Mouse (Mus musculus) left cerebral cortex, postnatal 10 days (tissue): Measurements from ENCODE around the gene Sesn2. TPM values are rescaled to one million over a fixed set of nuclear protein-coding genes. Genes with fewer than 3 reads are reported as not detected.
A peak's percentile ranks its signal among the peaks of the same experiment; 100 is the strongest.
"Not testable (repeated sequence)": the region's sequence is repeated elsewhere in the genome, so short reads cannot be mapped to it uniquely, and the experiment has no call there.

ENCODE experiments used
- DNase-seq, 2 experiments: peaks; one replicate each; pipeline ENCODE4 v3.0.0; 2021 to 2022; ENCODE audit warnings: low spot score in 2 of 2, mixed read lengths in 1 of 2; ENCODE audit errors: extremely low spot score in 1 of 2
- intact Hi-C: fragments of 180-260 bp; cut with DNase I; formaldehyde crosslinking; loops from one replicate; pipeline ENCODE4 v1.15.1; 2025
- total RNA-seq, 2 experiments: library from RNA; stranded (reverse); gene quantifications; 2 replicates each; pipeline ENCODE4 v1.2.3; 2021

Sesn2 gene
- total RNA-seq, result 10 to 100 TPM; 10.3 to 13.0 TPM

- intact Hi-C loops, result loop anchor here (5.0 to 10.0 kb wide), 2 partner anchors 88 to 156 kb away; partner anchors contain the start of genes Phactr4 and Rcc1
- DNase-seq, result peak; percentile 95 to 98
Observed at GRCm38 (mm10) chr4:132510352-132510798, at the start of gene Sesn2. TSS of gene Sesn2 (minus strand) at chr4:132510501.

GRCm38 (mm10) chr4:132555550-132555949, 45.2 kb upstream of the Sesn2 start:
- DNase-seq, intact Hi-C loops: not testable (repeated sequence)

GRCm38 (mm10) chr4:132554653-132555052, 44.4 kb upstream of the Sesn2 start:
- DNase-seq, result no peak
- intact Hi-C loops, result no loop called here

GRCm38 (mm10) chr4:132554221-132554620, 43.9 kb upstream of the Sesn2 start:
- intact Hi-C loops, result no loop called here

GRCm38 (mm10) chr4:132545851-132546250, 35.5 kb upstream of the Sesn2 start:
- intact Hi-C loops, result loop anchor here (2.0 to 10.0 kb wide), 2 partner anchors 91 to 309 kb away; no protein-coding TSS in a partner anchor

More at GRCm38 (mm10) chr4:132554221-132554620, 43.9 kb upstream of the Sesn2 start:
- DNase-seq, result no peak

GRCm38 (mm10) chr4:132542724-132543123, 32.4 kb upstream of the Sesn2 start:
- intact Hi-C loops, result loop anchor here (10.0 kb wide), 1 partner anchor 312 kb away; no protein-coding TSS in a partner anchor
- DNase-seq, result no peak

More at GRCm38 (mm10) chr4:132545851-132546250, 35.5 kb upstream of the Sesn2 start:
- DNase-seq, result peak; percentile 48 to 65

- DNase-seq, result no peak
- intact Hi-C loops, result loop anchor here (10.0 kb wide), 1 partner anchor 313 kb away; no protein-coding TSS in a partner anchor
Observed at GRCm38 (mm10) chr4:132541413-132541812, 31.1 kb upstream of the Sesn2 start.

GRCm38 (mm10) chr4:132539481-132539880, 29.2 kb upstream of the Sesn2 start:
- intact Hi-C loops, result no loop called here
- no peak for DNase-seq

- DNase-seq, result peak; percentile 90 to 97
- intact Hi-C loops, result no loop called here
Observed at GRCm38 (mm10) chr4:132535406-132536121, 25.3 kb upstream of the Sesn2 start, which contains the start of gene Dnajc8. TSS of gene Dnajc8 (plus strand) at chr4:132535550.

GRCm38 (mm10) chr4:132532981-132533916, 22.9 kb upstream of the Sesn2 start, which contains the start of gene Atpif1:
TSS of gene Atpif1 (minus strand) at chr4:132533659.
- intact Hi-C loops, result no loop called here
- peak; percentile 84 to 95 for DNase-seq

- no peak for DNase-seq
- intact Hi-C loops, result no loop called here
Observed at GRCm38 (mm10) chr4:132532496-132532895, 22.2 kb upstream of the Sesn2 start.

GRCm38 (mm10) chr4:132530033-132530804, 19.9 kb upstream of the Sesn2 start:
- intact Hi-C loops, result no loop called here
- no peak for DNase-seq

GRCm38 (mm10) chr4:132529344-132529743, 19.0 kb upstream of the Sesn2 start:
- intact Hi-C loops, result no loop called here
- DNase-seq, result no peak

- intact Hi-C loops, result no loop called here
Observed at GRCm38 (mm10) chr4:132527917-132528522, 17.7 kb upstream of the Sesn2 start.

GRCm38 (mm10) chr4:132526678-132527077, 16.4 kb upstream of the Sesn2 start:
- intact Hi-C loops, result no loop called here

More at GRCm38 (mm10) chr4:132527917-132528522, 17.7 kb upstream of the Sesn2 start:
- DNase-seq, result no peak

GRCm38 (mm10) chr4:132524808-132525207, 14.5 kb upstream of the Sesn2 start:
- no peak for DNase-seq
- intact Hi-C loops, result no loop called here

More at GRCm38 (mm10) chr4:132526678-132527077, 16.4 kb upstream of the Sesn2 start:
- DNase-seq, result no peak

GRCm38 (mm10) chr4:132524321-132524741, 14.0 kb upstream of the Sesn2 start:
- intact Hi-C loops, result no loop called here
- DNase-seq, result no peak

- no peak for DNase-seq
- intact Hi-C loops, result loop anchor here (10.0 kb wide), 1 partner anchor 164 kb away; the partner anchor contains the start of gene Rcc1
Observed at GRCm38 (mm10) chr4:132519188-132519587, 8.9 kb upstream of the Sesn2 start.
